Mouse (Mus musculus) kidney, adult 2 months (tissue): Measurements from ENCODE around the gene Klhl40.

ENCODE experiments used
- CTCF ChIP-seq: fragments of 200-500 bp; conservative IDR thresholded peaks from 2 replicates; pipeline ENCODE4 v1.5.1; 2011; ENCODE audit warnings: low read depth, mild to moderate bottlenecking, control low read depth, low read length, moderate library complexity, mixed read lengths; ENCODE audit not compliant: insufficient read depth, insufficient read length
- POLR2A ChIP-seq: fragments of 200-500 bp; IDR thresholded peaks from one replicate; pipeline ENCODE4 v1.6.1; 2011; ENCODE audit warnings: low read depth, low read length, control low read depth

DNA sequence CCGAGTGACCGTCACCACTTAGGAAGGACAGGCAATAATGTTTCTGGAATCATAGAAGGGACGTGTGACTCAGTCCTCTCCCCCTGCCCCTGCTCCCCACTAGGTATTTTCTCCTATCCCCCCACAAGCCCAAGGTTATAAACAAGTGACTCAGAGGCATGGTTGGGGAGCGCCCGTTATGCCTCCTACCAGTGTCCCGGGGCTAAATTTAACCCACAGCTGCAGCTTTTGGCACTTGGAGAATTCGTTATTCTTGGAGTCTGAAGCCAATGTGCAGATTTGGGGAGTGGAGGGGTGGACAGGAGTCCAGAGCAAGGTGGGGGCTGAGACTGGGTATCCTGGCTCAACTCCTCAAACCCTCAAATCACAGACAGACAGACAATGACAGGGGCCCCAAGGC, 896 bp upstream of the Klhl40 start:
- TF ChIP-seq CTCF, result no peak
- no peak for TF ChIP-seq POLR2A
